Mouse (Mus musculus) testis, adult 10 weeks (tissue): ENCODE measurements around the gene Nqo2. TPM values are rescaled to one million over a fixed set of nuclear protein-coding genes. Genes with fewer than 3 reads are reported as not detected.

Experiments used
- polyA plus RNA-seq: library from polyadenylated mRNA; stranded (reverse); fragments of 350-450 nt; fragmentation: Illumina TruSeq; extraction: RNeasy Lipid Tissue Mini Kit (QIAGEN cat#74804); gene quantifications from one replicate; pipeline ENCODE4 v1.2.3, GENCODE M21; 2014; ENCODE audit warnings: low read depth, low replicate concordance

Nqo2 gene
- polyA plus RNA-seq, result 101 TPM

DNA sequence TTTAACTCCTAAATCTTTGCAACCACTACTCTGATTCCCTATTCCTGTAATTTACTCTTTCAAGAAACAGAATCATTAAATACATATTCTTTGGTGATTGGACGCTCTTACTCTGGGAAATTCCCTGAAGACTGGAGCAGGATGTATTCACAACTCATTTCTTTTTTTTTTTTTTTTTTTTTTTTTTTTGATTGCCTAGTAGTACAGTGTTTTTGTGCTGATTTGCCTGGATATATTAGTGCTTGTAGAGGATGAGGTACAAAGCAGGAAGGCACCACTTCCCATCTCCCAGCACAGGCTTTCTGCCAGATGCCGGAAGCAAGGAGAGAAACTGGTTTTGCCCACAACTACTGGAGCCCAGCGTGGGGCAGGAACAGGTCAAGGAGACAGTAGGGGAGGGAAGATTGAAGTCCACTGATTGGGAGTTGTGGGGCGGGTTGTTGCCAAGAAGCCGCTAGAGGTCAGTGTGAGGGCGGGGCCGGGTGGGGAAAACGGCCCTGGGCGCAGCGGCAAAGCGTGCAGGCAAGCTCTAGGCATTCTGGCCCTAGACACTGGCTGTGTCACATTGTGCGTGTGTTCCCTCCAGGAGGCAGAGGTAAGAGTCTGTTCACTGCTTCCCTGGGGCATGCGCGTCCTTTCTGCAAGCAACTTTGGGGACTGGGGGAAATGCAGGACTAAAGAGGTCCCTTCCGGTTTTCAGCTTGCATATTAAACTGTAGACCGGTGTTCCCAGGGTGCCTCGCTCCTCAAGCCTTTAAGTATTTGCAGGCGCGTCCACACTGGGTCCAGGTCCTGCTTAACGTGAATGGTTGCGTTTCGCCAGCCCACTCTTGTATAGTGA, at the start of gene Nqo2:
Nqo2 (plus strand) TSS at position 482 of the 841 bp plus-strand sequence.

DNA sequence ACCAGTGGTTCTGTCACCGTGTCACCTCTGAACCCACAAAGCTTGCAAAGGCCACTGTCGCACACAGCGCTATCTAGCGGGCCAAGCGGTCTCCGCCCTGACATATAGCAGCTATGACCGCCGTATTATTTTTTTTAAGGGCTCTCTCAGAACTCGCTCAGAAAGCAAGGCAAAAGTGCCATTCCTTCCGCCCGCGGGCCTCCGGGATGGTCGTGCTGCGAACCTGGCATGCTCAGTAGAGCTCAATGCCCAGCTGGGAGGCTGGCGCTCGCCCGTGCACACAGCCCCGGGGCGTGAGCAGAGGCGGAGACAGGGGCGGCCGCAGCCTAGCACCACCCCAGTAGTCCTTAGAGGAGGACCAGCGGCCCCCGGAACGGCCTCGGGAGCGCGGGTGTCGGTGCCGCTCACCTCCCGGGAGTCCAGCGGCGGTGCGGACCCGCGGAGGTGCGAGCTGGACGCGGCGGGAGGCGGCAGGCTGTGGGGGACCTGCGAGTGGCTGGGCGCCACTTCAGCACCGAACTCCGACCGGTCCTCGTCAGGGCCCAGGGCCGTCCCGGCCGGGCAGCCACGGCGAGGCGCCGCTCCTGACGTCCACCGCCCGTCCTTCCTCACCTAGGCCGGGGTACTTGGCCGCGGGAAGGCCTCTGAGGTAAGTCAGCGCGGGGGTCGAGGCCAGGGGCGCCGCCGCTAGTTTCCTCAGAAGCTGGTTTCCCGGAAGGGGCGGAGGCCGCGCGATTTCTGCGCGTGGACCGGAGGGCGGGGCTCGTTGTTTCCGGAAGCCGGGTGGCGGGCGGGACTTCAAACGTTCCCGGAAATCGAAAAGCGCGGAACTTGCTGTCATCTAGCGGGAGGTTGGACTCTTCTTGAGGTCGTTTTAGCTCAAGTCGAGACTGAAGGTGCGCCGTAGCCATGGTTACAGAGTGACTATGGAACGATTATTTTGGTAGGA, 37.8 kb downstream of the Nqo2 start, which contains the start of the genes Ripk1 and Serpinb6a:
Ripk1 (plus strand) TSS at position 306 of the 949 bp plus-strand sequence.
Serpinb6a (minus strand) TSS at position 737 of the 949 bp plus-strand sequence.

DNA sequence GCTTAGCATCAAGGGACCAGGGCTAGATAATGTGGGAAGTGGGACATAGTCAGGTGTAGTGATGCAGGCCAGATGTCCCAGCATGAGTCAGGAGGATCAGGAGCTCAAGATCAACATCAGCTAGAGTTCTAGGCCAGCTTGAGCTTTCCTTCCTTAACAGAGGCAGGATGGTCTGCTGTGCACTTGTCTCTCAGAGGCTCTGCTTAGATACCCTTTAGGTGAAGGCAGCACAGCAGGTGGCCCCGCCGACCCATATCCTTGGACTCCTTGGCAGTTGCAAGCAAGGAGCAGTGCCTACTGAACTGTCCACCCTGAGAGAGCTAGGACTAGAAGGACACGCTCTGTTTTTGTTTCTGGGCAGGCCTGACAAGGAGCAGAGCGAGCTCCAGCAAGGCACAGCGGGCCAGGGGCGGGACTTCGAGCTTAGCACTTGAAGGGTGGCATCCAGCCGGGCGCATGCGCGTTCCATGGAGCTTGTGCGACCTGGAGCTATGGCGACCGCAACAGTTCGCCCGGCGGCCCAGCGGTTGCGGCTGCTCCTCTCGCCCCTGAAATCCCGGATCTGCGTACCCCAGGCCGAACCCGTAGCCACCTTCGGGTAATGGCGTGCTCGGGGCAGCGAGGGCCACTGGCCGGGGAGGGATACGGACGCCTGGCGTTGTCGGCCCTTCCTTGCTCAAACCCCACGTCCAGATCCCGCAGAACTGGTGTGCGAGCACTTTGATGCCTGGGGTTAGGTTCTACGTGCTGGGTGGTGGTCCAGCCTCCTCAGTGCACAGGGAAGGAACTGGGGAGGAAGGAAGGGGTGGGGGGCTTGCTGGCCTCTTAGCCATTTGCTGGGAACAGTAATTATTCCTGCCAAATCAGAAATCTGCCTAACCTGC, 72.9 kb downstream of the Nqo2 start, which contains the start of gene Bphl:
Bphl (plus strand) TSS at position 426 of the 884 bp plus-strand sequence.

Other genes with a start within 250 kb of the Nqo2 start
- gene Serpinb6e, start 121.3 kb upstream of the Nqo2 start, polyA plus RNA-seq, result not detected
- gene Serpinb6c, start 59.0 kb upstream of the Nqo2 start, polyA plus RNA-seq, result 2.9 TPM
- gene Ripk1, start 37.7 kb downstream of the Nqo2 start, polyA plus RNA-seq, result 12.0 TPM
- gene Serpinb6a, start 38.1 kb downstream of the Nqo2 start, polyA plus RNA-seq, result 317 TPM
- 10.1 TPM for gene Bphl, start 72.9 kb downstream of the Nqo2 start, polyA plus RNA-seq
- 1.1 TPM for gene Tubb2a, start 113.3 kb downstream of the Nqo2 start, polyA plus RNA-seq
- gene Tubb2b, start 165.8 kb downstream of the Nqo2 start, polyA plus RNA-seq, result not detected
- gene Psmg4, start 198.3 kb downstream of the Nqo2 start, polyA plus RNA-seq, result 3.7 TPM